Mouse (Mus musculus) C2C12 (cell line): ENCODE results near the gene Hebp1. TPM values are rescaled to one million over a fixed set of nuclear protein-coding genes. Genes with fewer than 3 reads are reported as not detected.

ENCODE experiments used
- H3K27me3 ChIP-seq: one replicate; pipeline ENCODE4 v1.6.1; 2011; ENCODE audit not compliant: control insufficient read depth, insufficient read depth, insufficient read length
- H3K36me3 ChIP-seq: one replicate; pipeline ENCODE4 v1.6.1; 2011; ENCODE audit not compliant: control insufficient read depth, insufficient read depth
- H3K4me3 ChIP-seq: one replicate; pipeline ENCODE4 v1.5.1; 2011; ENCODE audit warnings: mild to moderate bottlenecking, control low read depth; ENCODE audit not compliant: poor library complexity, insufficient read depth, severe bottlenecking
- H3K79me2 ChIP-seq: one replicate; pipeline ENCODE4 v1.6.1; 2011; ENCODE audit not compliant: control insufficient read depth, insufficient read depth
- H3K79me3 ChIP-seq: one replicate; pipeline ENCODE4 v1.6.1; 2011; ENCODE audit warnings: low read depth, control low read depth
- H3ac ChIP-seq: one replicate; pipeline ENCODE3; 2011; ENCODE audit warnings: low read depth; ENCODE audit not compliant: control insufficient read depth, insufficient read length
- CEBPB ChIP-seq: IDR thresholded peaks from one replicate; pipeline ENCODE4 v1.6.1; 2011; ENCODE audit warnings: low read depth, mild to moderate bottlenecking, control low read depth, moderate library complexity
- CTCF ChIP-seq: IDR thresholded peaks from one replicate; pipeline ENCODE4 v1.5.1; 2011; ENCODE audit not compliant: control insufficient read depth, insufficient read depth, insufficient read length
- FOSL1 ChIP-seq: IDR thresholded peaks from one replicate; pipeline ENCODE4 v1.8.0; 2011; ENCODE audit warnings: mild to moderate bottlenecking, low read length; ENCODE audit not compliant: poor library complexity, insufficient read depth, severe bottlenecking
- MAX ChIP-seq: IDR thresholded peaks from one replicate; pipeline ENCODE4 v1.6.1; 2011; ENCODE audit warnings: mild to moderate bottlenecking, control low read depth
- MYOD1 ChIP-seq: IDR thresholded peaks from one replicate; pipeline ENCODE4 v1.6.1; 2011; ENCODE audit warnings: low read depth; ENCODE audit not compliant: control insufficient read depth, insufficient read length
- MYOG ChIP-seq: IDR thresholded peaks from one replicate; pipeline ENCODE4 v1.6.1; 2011; ENCODE audit not compliant: control insufficient read depth, insufficient read length; ENCODE audit errors: extremely low read depth
- USF1 ChIP-seq: IDR thresholded peaks from one replicate; pipeline ENCODE4 v1.6.1; 2011; ENCODE audit warnings: low read depth, mild to moderate bottlenecking, control low read depth, moderate library complexity
- polyA plus RNA-seq: library from polyadenylated mRNA; unstranded; fragments of >200 nt; fragmentation: generic; extraction: Trizol; gene quantifications from one replicate; pipeline ENCODE4 v1.2.1, GENCODE M21; 2012; ENCODE audit warnings: missing spikeins

Gene Hebp1
- polyA plus RNA-seq, 1 experiment, result 18.4 TPM

- Histone ChIP-seq H3ac (no peak overlapping the region), H3K27me3 (no peaks in the 10 kb centered on the region), H3K79me3 (no peaks in the 10 kb centered on the region), H3K4me3 (no peak overlapping the region), H3K36me3 (no peaks in the 10 kb centered on the region), H3K79me2 (no peaks in the 10 kb centered on the region)
- TF ChIP-seq FOSL1, result no peak
- TF ChIP-seq MAX, result no peak
- TF ChIP-seq USF1, result no peak
- TF ChIP-seq MYOD1, result no peak
- no peak for TF ChIP-seq MYOG
- no peak for TF ChIP-seq CTCF
Observed at GRCm38 (mm10) chr6:135182925-135183324, 14.9 kb downstream of the Hebp1 start.

GRCm38 (mm10) chr6:135178599-135178998 lies 19.2 kb downstream of the Hebp1 start:
- no peaks in the 10 kb centered on the region for H3K36me3 ChIP-seq
- no peaks in the 10 kb centered on the region for H3K79me2 ChIP-seq
- no peak for TF ChIP-seq CTCF
- TF ChIP-seq MYOG, result no peak
- TF ChIP-seq USF1, result no peak
- no peak overlapping the region for H3ac ChIP-seq
- no peak overlapping the region for H3K4me3 ChIP-seq
- no peaks in the 10 kb centered on the region for H3K27me3 ChIP-seq
- H3K79me3 ChIP-seq, result no peaks in the 10 kb centered on the region

GRCm38 (mm10) chr6:135177271-135177670 lies 20.6 kb downstream of the Hebp1 start:
- H3ac ChIP-seq, result no peak overlapping the region
- H3K27me3 ChIP-seq, result no peaks in the 10 kb centered on the region
- no peaks in the 10 kb centered on the region for H3K79me2 ChIP-seq
- no peaks in the 10 kb centered on the region for H3K79me3 ChIP-seq
- H3K4me3 ChIP-seq, result no peak overlapping the region
- no peaks in the 10 kb centered on the region for H3K36me3 ChIP-seq
- TF ChIP-seq CEBPB, result no peak
- no peak for TF ChIP-seq MYOG
- no peak for TF ChIP-seq FOSL1
- no peak for TF ChIP-seq USF1
- TF ChIP-seq MAX, result no peak
- no peak for TF ChIP-seq MYOD1
- no peak for TF ChIP-seq CTCF

- Histone ChIP-seq H3K79me2 (no peaks in the 10 kb centered on the region), H3K27me3 (no peaks in the 10 kb centered on the region), H3K4me3 (no peak overlapping the region), H3K79me3 (no peaks in the 10 kb centered on the region), H3K36me3 (no peaks in the 10 kb centered on the region), H3ac (no peak overlapping the region)
- TF ChIP-seq MYOD1, result peak; percentile 20
- TF ChIP-seq MYOG, result no peak
Observed at GRCm38 (mm10) chr6:135175014-135175413, 22.8 kb downstream of the Hebp1 start.

- Histone ChIP-seq H3ac (no peak overlapping the region), H3K4me3 (no peak overlapping the region), H3K79me3 (no peaks in the 10 kb centered on the region), H3K36me3 (no peaks in the 10 kb centered on the region), H3K27me3 (no peaks in the 10 kb centered on the region), H3K79me2 (no peaks in the 10 kb centered on the region)
- TF ChIP-seq MAX (no peak), FOSL1 (no peak), MYOD1 (no peak), USF1 (no peak), CTCF (no peak), CEBPB (no peak), MYOG (no peak)
Observed at GRCm38 (mm10) chr6:135171736-135172135, 26.1 kb downstream of the Hebp1 start.

- H3K79me3 ChIP-seq, result no peaks in the 10 kb centered on the region
- H3ac ChIP-seq, result no peak overlapping the region
- no peaks in the 10 kb centered on the region for H3K36me3 ChIP-seq
- no peak overlapping the region for H3K4me3 ChIP-seq
- TF ChIP-seq MYOG (no peak), FOSL1 (no peak), USF1 (no peak), MAX (no peak), CTCF (no peak), CEBPB (no peak), MYOD1 (no peak)
- no peaks in the 10 kb centered on the region for H3K27me3 ChIP-seq
- no peaks in the 10 kb centered on the region for H3K79me2 ChIP-seq
Observed at GRCm38 (mm10) chr6:135169246-135169645, 28.6 kb downstream of the Hebp1 start.

- no peak for TF ChIP-seq CEBPB
- TF ChIP-seq MAX, result no peak
- no peak for TF ChIP-seq FOSL1
- no peak for TF ChIP-seq MYOG
- TF ChIP-seq MYOD1, result no peak
Observed at GRCm38 (mm10) chr6:135168471-135168870, 29.4 kb downstream of the Hebp1 start.

More at GRCm38 (mm10) chr6:135168471-135168870, 29.4 kb downstream of the Hebp1 start:
- Histone ChIP-seq H3K27me3 (no peaks in the 10 kb centered on the region), H3K79me3 (no peaks in the 10 kb centered on the region), H3K79me2 (no peaks in the 10 kb centered on the region), H3K36me3 (no peaks in the 10 kb centered on the region), H3ac (no peak overlapping the region), H3K4me3 (no peak overlapping the region)
